Mouse (Mus musculus) ovary, postnatal 36 days (tissue): Measurements from ENCODE around the gene 1600012H06Rik.
A peak's percentile ranks its signal among the peaks of the same experiment; 100 is the strongest.
"Not testable (repeated sequence)": the region's sequence is repeated elsewhere in the genome, so short reads cannot be mapped to it uniquely, and the experiment has no call there.

Experiments used
- DNase-seq: peaks from one replicate; pipeline ENCODE4 v3.0.0; 2022; ENCODE audit warnings: low spot score, mixed read lengths

Gene 1600012H06Rik

DNA sequence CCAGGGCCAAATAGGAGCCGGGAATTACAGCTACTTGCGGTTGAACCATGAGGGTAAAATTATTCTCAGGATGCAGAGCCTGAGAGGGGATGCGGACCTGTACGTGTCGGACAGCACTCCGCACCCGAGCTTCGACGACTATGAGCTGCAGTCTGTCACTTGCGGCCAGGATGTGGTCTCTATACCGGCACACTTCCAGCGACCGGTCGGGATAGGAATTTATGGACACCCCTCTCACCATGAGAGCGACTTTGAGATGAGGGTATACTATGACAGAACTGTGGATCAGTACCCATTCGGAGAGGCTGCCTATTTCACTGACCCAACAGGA is 710 bp downstream of the 1600012H06Rik start:
- DNase-seq: no peak

DNA sequence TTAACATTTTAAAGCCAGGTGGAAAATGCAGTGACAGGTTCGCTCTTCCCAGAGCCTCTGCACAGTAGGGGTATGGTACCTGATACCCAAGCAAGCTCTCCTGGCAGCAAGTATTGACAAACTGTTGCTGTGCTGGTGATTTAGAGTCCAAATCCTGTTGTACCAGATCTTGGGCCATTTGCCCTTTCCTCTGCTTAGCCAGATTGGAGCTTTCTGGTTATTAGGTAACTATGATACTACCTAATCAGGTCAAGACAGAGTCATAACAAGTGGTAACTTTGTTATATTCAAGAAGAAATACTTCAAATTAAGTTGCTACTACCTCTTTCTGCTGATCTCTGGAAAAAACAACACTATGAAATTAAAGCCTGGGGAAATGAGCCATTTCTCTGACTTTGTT is 1.6 kb downstream of the 1600012H06Rik start:
- no peak for DNase-seq

DNA sequence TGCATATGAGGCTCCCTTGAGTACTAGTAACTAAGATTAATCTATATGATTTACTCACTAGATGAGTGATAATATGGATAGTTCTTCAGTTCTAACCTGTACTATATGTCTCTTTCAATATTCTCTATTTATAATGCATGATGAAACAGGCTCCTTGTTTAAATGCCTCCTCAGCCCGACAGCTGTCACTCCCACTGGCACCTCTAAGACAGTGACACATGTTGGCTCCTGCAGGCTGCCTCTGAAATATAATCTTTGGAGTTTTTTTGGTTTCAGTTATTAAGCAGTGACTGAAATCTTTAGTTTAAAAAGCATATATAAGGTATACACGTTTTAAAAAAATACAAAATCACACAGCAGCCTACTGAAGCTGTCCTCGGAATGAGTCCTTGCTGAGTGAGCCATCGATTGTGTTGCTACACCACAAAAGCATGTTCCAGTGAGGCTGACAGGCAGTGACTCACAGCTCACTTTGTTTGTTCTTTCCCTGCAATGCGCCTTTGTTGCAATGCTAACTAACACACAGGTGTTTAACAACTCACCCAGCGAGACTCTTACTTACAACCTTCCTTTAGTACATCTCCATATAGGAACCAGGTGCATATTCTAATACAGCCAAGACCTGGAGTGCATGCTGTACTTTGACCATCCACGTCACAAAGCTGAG is 6.3 kb downstream of the 1600012H06Rik start:
- no peak for DNase-seq

DNA sequence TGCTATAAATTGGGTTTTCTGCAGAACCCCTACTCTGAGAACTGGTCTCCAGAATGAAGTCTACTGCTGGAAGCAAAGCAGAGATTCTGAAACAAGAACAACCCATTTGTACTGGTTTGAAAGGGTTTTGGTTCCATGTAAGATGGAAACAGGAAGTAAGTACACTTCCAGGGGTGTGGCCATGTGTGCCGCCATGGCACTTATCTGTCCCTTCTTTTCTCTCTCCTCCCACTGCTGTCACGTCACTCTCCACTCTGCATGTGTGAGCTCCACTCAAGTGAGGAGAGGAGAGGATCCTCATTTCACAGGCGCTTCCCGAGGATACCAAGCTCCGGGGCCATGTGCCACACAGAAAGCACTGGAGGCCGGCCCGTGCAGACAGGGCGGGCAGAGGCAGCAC is 10.5 kb downstream of the 1600012H06Rik start:
- DNase-seq: no peak

DNA sequence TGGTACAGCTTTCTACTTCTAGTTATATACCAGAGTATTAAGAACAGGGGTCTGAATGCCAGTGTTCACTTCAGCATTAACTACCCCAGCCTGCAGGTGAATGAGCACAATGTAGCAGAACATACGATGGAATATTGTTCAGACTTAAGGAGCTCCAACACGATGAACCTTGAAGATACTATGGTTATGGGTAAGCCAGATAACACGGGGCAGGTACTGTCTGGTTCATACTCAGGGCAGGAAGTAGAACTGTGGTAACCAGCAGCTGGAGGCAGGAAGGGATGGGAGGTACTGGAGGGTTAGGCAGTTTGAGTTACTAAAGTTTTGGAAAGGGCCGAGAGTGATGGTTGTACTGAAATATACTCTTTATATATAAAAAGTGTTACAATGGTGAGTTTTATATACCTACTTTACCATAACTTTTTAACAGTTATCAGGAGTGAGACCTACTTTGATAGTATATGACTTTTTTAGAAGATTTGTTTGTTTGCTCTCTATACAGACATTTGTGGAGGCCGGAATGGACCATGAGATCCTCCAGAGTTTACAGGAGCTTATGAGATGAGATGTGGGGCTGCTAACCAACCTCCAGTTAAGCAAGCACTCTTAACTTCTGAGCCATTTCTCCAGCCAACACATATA is 15.8 kb downstream of the 1600012H06Rik start:
- DNase-seq: no peak

DNA sequence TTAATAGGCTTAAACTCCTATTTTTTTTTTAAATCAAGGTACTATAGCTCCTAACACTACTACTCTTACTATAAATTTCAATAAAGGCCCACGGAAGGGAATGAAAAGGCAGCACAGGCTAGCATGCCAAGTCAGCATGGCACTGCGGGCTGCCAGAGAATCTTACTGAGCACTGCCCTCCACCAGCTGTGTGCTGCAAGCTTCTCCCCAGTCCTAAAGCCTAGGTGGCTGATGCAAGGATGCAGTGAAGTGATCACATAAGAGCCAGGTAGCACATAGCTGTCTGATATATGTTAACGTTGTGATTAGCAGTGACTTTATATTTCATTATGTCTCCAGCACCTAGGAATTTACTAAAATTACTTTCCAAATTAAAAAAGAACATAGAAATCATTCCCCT is 17.0 kb downstream of the 1600012H06Rik start:
- DNase-seq: no peak

DNA sequence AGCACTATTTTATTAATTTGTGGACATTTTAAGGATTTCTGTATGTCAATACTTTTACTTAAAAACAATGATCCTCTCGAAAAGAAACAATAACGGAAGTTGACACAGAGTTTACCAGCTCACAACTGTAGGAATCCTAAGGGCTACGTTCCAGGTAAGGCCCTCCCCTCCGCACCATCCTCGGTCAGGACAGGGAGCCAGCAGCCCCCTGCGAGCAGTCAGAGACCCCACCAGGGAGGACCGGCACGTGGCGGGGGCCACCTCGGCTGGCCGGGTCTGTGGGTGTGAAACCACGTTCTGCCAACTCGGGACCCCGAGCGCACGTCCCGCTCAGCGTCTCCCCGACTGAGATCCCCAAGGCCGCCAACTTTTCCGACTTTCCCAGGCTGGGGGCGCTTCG is 17.5 kb downstream of the 1600012H06Rik start:
- peak; percentile 34 for DNase-seq

DNA sequence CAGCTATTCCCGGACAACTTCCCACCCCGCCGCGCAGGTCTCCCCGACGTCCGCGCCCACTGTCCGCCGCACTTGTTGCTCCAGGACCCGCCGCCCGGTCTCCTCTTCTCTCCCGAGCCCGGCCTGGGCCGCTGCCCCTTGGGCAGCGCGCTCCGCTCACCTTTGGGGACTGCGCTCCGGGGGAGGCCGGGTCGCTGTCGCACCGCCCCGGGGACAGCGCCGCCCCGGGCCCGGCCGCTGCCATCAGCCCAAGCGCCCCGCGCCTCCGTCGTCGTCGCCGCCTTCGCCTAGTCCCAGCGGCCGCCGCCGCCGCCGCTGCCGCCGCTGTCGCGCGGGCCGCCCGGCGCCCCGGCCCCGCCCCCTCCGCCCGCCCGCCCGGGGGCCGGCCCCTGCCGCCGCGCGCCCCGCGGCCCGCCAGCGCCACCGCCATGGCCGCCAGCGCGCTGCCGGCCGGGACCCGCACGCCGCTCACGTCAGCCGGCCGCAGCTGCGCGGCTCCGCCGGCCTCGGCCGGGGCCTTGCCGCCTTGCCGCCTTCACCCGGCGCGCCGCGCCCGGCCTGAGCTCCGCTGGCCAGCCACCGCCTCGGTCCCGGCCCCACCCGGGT is 18.1 kb downstream of the 1600012H06Rik start, which contains the start of gene Phf10:
TSS of gene Phf10 (minus strand) at position 323 of the 606 bp plus-strand sequence.
- peak; percentile 54 for DNase-seq

DNA sequence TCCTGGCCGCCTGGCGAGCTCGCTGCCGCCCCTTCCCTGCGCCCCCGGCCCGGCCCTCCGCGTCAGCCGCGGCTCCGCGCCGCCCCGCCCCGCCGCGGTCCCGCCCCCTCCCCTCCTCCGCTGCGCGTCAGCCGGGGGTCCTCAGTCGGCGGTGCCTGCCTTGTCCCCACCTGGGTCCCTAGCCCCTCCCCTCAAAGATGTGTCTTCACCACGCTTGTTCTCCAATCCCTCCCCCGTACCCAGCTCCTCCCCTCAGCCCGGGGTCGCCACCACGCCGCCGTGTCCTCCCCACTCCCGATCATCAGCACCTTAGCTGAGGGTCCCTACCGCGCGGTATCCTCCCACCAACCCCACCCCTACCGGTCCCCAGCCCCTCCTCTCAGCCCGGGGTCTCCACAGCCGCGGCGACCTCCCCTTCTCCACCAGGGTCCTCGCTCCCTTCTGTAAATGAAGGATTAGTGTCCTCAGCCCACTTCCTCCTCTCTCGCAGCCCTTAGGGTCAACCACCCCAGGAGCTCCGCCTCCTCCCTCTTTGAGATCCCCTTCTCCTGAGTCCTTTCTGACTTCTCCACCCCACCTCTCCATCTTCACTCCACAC is 18.7 kb downstream of the 1600012H06Rik start:
- not testable (repeated sequence) for DNase-seq

DNA sequence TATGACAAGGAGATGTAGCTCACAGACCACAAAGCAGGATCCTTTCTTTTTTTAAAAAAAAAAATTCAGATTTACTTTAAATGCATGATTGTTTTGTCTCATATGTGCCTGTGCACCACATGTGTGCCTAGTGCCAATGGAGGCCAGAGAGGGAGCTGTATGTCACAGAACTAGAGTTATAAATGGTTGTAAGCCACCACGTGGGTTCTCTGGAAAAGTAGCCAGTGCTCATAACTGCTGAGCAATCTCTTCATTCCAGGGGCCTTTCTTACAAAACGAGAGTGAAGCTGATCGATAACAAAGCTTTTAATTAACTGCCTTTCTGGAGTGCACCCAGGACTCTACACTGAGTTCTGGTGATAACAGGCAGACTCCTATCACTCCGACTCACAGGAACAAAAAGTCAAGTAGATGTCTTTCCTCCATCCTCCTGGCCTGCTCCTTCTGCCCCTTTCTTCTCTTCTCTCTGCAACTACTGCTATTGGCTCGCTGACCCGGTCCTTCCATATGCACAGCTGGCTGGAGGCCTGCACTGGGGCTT is 25.5 kb downstream of the 1600012H06Rik start:
- DNase-seq: not testable (repeated sequence)

DNA sequence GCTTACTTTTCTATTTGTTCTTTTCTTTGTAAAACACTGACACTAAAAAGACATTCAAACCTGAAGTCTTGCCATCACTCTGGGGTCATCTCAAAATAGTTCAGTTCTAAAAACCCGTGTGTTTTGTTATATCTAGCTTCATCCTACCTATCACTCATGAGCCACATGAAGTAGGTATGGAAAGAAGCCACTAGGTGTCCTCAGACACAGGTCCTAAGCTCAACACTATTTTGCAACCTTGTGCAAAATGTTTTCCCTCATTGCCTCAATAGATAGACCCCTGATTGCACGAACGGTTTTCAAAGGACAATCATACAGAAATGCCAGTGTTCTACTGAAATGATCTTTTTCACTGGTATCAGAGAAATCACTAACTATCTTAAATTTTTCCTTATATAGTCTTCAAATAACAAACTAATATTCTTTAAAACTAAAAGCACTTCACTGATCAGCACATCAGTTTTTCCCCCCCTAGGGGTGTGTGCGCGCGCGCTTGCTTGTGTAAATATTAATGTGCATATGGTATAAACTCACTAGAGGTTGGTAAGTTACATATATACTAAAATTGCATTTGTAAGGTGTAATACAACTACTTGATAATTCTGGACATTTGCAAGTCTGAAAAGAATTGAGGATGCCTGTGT is 34.9 kb downstream of the 1600012H06Rik start:
- not testable (repeated sequence) for DNase-seq

DNA sequence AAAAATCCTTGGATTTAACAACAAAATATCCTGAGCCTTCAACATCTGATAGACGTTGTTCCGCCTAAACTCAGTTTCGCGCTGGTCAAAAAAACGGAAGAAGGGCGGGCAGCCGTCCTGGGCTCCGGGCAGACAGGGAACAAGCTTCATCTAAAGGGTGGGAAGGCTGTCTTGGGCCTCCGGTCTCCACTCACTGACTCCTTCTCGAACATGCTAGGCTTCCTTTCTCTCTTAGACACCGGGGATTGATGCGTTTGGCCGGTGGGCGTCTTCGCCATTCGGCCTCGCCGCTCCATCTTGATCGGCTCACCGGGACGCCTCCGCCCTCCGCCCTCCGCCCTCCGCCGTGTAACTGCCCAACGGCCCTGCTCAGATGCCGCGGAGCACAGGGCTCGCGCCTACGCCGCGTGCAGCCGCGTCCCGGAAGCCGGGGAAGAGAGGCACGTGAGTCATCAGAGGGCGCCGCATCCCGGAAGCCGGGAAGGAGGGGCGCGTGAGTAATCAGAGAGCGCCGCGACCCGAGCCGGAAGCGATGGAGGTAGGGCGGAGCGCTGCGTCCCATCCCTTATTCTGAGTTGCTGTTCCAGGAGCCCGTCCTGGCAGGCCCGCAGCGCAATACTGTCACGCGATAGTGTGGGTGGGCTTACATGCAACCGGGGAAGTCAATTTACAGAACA is 35.5 kb downstream of the 1600012H06Rik start, which contains the start of the genes 9030025P20Rik and Gm3417:
TSS of gene 9030025P20Rik (plus strand) at position 107 of the 677 bp plus-strand sequence.
TSS of gene Gm3417 (minus strand) at position 429 of the 677 bp plus-strand sequence.
- DNase-seq: not testable (repeated sequence)

DNA sequence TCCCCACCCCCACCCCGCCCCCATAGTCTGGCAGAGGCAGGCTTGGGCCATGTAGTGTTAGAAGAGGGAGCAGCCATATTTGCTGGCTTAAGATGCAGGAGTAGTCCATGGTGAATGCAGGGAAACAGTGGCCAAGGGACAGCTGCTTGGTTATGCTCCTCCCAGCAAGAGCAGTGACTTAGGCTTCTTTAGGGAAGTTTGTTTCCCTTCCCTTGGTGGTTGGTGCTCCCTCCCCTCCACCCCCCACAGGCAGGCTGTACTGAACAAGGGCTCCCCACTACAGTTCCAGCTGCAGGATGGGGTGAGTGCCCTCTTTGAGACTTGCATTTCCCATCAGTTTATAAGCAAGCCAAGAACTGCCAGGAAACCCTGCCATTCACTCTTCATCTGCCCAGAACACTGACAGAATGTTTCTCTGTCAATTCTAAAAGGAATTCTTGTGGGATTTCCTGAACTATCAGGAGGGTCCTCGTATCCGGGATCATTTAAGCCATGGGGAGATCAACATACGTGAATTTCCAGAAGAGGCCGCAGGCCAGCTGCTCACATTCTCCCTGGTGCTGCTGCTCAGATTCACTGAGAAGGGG is 47.2 kb downstream of the 1600012H06Rik start:
- not testable (repeated sequence) for DNase-seq

DNA sequence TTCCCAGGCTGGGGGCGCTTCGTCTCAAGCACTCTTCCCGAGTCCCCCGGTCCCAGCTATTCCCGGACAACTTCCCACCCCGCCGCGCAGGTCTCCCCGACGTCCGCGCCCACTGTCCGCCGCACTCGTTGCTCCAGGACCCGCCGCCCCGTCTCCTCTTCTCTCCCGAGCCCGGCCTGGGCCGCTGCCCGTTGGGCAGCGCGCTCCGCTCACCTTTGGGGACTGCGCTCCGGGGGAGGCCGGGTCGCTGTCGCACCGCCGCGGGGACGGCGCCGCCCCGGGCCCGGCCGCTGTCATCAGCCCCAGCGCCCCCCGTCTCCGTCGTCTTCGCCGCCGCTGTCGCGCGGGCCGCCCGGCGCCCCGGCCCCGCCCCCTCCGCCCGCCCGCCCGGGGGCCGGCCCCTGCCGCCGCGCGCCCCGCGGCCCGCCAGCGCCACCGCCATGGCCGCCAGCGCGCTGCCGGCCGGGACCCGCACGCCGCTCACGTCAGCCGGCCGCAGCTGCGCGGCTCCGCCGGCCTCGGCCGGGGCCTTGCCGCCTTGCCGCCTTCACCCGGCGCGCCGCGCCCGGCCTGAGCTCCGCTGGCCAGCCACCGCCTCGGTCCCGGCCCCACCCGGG is 49.6 kb downstream of the 1600012H06Rik start:
- not testable (repeated sequence) for DNase-seq

DNA sequence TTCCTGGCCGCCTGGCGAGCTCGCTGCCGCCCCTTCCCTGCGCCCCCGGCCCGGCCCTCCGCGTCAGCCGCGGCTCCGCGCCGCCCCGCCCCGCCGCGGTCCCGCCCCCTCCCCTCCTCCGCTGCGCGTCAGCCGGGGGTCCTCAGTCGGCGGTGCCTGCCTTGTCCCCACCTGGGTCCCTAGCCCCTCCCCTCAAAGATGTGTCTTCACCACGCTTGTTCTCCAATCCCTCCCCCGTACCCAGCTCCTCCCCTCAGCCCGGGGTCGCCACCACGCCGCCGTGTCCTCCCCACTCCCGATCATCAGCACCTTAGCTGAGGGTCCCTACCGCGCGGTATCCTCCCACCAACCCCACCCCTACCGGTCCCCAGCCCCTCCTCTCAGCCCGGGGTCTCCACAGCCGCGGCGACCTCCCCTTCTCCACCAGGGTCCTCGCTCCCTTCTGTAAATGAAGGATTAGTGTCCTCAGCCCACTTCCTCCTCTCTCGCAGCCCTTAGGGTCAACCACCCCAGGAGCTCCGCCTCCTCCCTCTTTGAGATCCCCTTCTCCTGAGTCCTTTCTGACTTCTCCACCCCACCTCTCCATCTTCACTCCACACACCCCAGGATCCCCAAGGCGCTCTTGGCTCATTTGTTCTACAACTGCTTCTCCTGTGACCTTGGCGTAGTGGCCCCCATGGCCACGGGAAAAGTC is 50.3 kb downstream of the 1600012H06Rik start:
- DNase-seq: not testable (repeated sequence)

DNA sequence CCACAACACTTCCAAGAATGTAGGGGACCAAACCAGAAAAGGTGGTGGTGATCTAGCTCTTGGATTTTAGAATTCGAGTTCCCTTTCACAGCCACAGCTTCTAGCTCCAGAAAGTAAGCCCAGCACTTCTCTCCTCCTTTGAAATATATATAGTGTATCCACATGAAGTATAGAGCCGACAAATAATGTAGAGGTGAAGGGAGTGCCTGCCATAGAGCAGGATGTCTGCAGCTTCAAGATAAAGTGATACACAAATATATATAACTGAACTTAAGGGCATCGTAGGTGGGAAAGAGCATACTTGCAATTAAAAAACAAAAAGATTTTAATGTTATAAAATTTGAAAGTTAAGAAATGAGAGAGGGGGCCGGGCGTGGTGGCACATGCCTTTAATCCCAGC is 51.2 kb downstream of the 1600012H06Rik start:
- DNase-seq: not testable (repeated sequence)

DNA sequence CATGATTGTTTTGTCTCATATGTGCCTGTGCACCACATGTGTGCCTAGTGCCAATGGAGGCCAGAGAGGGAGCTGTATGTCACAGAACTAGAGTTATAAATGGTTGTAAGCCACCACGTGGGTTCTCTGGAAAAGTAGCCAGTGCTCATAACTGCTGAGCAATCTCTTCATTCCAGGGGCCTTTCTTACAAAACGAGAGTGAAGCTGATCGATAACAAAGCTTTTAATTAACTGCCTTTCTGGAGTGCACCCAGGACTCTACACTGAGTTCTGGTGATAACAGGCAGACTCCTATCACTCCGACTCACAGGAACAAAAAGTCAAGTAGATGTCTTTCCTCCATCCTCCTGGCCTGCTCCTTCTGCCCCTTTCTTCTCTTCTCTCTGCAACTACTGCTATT is 57.1 kb downstream of the 1600012H06Rik start:
- DNase-seq: not testable (repeated sequence)

DNA sequence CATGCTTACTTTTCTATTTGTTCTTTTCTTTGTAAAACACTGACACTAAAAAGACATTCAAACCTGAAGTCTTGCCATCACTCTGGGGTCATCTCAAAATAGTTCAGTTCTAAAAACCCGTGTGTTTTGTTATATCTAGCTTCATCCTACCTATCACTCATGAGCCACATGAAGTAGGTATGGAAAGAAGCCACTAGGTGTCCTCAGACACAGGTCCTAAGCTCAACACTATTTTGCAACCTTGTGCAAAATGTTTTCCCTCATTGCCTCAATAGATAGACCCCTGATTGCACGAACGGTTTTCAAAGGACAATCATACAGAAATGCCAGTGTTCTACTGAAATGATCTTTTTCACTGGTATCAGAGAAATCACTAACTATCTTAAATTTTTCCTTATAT is 66.1 kb downstream of the 1600012H06Rik start:
- DNase-seq: not testable (repeated sequence)
